Mouse (Mus musculus) left cerebral cortex, adult 9 months (tissue): ENCODE data around the gene Tmem100.

ENCODE experiments used
- DNase-seq, 2 experiments: peaks; one replicate each; pipeline ENCODE4 v3.0.0; 2022; ENCODE audit warnings: low spot score in 2 of 2

Gene Tmem100

DNA sequence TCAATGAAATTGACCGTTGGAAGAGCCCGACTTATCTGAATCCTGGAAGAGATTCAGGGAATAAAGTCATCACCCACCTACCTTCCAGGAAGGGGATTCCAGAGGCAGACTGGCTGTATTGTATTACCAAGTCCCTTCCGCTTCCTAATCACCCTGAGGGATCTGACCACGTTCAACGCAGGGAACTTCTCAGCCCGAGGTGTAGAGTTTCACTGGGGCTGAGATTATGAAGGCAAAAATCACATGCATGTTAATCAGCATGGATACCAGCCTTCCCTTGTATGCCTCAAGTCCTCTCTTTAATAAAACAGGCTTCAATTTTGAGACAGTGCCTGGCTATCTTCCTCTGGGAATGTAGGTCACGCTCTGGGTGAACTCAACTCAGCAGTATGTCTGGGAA, 14.9 kb upstream of the Tmem100 start:
- no peak for DNase-seq

DNA sequence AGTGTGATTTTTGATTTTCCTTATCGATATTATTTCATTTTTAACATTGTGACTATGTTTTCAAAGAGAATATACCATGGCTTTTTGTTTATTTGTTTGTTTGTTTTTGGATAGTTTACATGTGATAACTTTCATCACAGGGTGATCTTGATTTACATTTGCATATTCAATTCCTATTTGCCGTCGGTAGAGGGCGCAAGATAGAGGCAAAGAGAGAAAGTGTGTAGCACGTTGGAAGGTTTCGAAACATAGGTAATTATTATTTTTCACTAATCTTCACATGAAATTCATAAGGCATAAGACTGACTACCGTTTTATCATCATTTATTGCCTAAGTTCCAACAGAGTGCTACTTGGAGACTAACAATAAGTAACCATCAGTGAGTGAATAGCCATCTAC, 11.0 kb upstream of the Tmem100 start:
- peak in 1 of 2 experiments; percentile 37 for DNase-seq

DNA sequence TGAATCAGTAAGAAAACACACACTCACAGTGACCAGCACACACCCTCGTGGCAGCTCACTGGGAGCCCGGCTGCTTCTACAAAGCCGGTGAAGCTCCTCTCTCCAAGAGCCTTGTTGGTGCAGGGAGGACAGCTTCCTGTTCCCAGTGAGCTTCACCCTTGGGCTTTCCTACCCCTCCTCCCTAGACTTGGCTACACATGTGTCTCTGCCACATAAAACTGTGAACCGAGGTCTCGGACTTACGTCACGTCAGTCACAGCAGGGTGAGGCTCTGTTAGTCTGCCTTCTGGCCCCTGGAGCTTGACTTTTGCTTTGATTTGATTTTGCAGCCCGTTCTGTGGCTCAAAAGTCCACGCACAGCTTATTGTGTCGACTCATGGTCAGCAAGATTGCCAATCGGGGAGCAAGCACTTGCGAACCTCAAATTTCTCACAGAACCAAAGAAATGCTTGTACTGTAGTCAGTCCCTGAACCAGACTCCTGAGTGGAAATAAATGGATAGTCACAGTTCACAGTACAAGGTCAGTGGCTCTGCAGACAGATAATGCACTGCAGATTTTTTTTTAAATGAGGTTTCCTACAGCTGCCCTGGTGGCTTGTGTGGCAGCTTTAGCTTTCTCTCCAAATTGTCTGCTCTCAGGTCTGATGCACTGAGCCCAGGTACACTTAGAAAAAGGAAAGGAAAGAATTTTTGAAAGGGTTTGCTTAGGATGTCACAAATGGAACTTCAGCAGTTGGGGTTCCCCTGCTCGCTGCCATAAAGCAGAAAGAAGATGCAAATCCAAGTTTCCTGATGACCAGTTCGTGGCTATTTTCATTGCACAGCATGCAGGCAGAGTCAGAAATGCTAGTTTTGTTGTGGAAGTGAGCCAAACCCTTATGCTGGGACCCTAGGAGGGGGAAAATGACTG, 4.0 kb upstream of the Tmem100 start:
- no peak for DNase-seq

DNA sequence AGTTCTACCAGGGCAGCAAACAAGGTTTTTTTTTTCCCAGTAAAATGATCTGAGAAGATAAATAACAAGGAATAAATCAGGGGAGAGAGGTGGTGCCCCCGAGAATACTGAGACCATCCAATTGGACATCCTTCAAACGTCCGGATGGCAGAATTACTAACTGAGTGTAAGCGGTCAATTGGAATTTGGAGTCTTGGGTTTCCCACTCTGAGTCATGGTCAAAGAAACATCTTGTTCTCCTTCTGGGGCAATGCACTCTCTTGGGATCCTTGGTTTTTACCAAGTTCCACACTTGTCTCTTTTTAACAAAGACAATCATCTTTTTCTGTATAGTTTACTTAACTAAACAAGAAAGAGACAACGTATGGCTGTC, 3.4 kb upstream of the Tmem100 start:
- no peak for DNase-seq

DNA sequence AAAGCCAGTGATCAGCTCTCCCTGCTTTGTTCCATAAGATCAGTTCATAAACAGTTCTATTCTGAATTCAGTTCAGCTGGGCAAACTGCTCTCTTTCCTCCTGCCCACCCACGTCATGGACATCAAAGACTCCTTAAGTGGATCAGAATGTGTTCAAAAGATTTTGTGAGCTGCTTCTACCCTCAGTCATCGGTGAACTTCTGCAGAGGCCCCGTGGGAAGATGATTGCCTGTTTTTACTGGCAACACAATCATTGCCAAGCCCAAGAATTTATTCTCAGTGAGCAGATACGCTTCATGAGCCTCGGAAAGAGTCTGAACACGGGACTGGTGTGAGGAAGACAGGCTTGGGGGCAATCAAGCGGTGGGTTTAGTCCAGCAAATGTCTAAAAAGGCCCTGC, 2.9 kb upstream of the Tmem100 start:
- DNase-seq, result no peak

DNA sequence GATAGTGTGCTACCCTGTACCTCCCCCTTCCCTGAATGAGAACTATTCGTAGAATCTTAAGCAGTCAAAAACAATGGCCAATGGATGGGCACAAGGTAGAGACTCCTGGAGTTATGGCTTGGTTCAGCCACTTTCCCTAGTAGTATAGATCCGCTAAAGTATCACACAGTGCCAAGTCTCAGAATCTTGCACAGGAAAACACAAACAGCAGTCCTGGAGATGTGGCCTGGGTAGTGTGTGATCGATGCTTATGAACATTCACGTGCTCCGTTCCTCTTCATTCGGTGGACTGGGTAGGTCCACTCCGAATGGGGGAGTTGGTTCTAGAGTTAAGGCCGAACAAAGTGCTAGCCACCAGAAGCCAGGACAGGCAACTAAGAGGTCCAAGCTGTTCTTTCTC, 1.4 kb upstream of the Tmem100 start:
- no peak for DNase-seq

DNA sequence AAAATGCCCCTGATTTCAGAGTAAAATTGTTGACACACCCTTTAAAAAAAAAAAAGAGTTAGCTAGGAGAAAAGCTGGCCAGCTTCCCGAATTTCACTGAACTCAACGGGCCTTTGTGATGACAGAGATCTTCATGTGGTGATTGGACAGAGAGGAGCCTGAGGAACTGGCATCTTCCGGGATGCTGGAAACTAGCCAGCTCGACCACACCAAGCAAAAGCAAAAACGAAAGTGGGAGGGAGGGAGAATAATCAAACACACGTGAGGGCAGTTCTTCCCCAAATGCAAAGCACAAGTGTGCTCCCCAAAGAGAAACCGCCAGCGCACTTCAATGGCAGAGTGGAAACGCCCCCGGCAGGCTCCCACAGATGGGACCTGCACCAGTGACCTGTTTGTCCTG, 794 bp upstream of the Tmem100 start:
- DNase-seq, result peak in 1 of 2 experiments; percentile 17

DNA sequence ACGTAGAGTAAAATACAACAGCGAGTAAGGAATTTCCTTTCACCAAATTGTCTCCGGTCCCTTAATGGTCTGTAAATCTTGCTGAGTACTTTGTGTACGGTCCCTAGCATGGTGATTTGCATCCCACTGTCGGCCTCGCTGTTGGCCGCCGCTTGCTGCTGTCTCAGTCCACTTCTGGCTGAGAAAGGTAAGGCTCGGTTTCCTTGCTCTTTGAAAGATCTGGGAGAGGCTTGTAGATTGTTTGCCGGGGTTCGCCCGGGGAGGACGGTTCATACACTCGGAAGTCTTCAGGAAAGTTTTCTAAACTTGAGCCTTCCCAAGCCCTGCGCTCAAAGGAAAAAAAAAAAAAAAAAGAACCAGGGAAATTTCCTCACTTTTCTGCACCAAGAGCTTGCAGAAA, 409 bp downstream of the Tmem100 start:
- DNase-seq, result peak in 1 of 2 experiments; percentile 45

DNA sequence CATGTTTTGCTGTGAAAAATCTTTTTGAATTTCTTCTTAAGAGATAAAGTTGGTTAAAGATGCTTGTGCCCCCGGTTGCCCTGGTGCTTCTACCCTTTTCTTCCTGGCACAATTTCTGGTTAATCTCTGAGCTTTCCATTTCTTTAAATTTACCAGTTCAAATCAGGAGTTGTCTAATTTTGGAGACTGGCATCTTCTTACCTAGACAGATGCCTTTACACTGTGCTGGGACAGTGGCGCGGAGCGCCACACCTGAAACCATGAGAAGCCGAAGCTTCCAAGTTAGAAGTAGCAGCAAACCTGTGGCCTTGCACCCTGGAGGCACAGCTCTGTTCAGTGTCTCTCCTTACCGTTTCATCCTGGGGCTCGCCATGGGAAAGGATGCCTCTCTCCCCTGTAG, 928 bp downstream of the Tmem100 start:
- DNase-seq, result no peak

DNA sequence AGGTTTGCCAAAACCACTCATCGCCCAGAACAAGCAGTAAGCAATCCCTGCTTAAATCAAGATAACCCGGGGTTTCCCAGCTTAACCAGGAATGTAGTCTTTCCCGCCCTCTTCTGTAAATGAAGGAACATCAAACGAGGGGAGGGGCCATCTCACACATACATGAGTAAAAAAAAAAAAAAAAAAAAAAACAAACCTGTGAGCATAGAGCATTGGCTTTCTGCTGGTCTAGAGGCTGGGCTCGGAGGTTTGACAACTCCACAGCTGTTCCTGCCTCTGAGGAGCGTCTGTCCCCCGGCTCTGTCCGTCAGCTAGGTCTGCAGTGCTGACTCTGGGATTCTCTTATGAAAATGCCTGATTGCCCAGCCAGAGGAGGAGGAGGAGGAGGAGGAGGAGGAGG, 2.7 kb downstream of the Tmem100 start:
- no peak for DNase-seq

DNA sequence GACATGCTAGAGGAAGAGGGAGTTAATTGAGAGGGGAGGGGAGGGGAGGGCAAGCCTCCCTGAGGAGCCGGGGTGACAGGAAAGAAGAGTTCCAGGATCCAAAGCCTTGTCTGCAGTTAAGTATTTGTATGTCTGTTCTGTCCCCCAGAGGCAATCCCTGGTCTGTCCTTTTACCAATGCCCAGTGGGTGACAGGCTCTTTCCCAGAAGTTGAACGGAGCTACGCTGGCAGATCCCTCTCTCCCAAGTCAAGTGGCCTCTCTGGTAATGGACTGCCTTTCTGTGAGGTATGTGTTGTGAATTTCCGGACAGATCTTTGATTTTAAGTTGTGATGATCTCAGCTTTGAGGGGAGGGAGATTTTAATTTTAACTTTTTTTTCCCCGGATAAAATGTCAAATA, 3.3 kb downstream of the Tmem100 start:
- no peak for DNase-seq

DNA sequence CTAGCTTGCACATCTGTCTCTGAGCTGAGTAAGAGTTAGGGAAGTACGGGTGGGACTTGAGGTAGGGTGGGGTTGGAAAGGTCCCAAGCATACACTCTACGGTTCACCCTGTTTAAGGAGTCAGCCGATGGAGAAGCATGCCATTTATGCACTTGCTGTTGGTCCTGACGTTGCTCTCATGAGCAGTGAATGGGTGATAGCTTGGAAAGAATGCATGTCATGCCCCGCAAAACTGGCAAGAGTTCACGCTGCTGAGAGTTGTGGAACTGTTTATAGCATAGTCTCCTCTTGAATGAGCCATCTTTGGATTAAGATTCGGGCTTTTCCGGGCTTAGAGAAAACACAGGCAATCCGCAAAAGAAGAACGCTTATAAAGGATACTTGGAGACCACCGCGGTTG, 4.5 kb downstream of the Tmem100 start:
- no peak for DNase-seq

DNA sequence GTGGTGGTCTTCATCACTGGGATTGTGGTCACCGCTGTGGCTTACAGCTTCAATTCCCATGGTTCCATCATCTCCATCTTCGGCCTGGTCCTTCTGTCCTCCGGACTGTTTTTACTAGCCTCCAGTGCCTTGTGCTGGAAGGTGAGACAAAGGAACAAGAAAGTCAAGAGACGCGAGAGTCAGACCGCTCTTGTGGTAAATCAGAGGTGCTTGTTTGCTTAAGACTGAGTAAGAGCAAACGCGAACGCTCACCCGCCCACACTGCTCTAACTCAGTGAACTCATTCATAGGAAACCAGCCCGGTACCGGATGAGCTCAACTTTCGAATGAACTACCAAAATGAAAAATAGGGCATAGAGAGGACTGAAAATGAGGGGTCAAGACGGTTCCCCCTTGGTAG, 5.4 kb downstream of the Tmem100 start:
- DNase-seq, result no peak

DNA sequence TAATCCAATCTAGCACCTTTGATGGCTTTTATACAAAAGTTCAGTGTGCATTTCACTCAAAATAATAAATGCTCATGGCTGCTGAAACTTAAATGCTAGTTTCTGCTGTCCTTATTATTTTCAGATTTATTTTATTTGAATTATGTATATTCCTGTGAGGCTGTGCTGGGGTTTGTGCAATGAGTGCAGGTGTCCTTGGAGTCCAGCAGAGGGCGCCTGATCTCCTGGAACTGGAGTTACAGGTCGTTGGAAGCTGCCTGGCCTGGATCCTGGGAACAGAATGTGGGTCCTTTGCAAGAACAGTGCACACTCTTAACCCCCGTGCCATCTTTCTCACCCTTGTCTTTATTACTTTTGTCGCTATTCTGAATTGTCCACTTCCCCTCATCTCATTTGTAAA, 6.3 kb downstream of the Tmem100 start:
- DNase-seq, result no peak

DNA sequence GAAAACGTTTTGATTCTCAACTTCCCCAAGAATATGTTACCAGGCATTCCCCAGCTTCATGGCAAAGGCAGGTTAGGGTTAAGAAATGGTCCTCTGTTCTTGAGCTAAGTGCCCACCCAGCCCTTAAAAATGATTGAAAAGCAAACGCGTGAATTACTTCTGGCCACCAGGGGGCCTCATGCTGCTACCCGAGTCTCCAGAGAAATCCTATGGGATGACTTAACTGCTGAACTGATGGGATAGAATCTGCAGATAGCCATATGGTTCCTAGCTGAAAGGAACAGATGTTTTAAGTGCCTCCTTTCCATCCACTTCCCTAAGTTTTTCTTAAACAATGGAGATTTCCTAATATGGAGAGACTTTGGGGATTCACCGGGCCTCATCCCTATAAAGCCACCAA, 7.9 kb downstream of the Tmem100 start:
- DNase-seq, result peak in 1 of 2 experiments; percentile 60

DNA sequence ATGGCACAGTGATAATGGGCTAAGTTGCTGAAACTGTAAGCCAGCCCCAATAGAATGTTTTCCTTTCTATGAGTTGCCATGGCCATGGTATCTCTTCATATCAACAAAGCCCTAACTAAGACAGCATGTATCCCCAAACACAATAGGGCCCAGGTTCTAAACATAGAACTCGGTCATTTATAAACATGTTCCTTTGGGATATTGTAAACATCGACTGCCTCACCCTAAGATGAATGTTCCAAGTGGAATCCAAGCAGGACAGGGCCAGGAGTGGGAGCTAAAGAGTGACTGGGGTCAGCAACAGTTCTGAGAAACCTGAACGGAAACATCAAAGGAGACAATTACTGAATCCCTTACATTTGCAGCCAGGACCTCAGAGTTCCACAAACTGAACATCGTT, 14.3 kb downstream of the Tmem100 start:
- no peak for DNase-seq

DNA sequence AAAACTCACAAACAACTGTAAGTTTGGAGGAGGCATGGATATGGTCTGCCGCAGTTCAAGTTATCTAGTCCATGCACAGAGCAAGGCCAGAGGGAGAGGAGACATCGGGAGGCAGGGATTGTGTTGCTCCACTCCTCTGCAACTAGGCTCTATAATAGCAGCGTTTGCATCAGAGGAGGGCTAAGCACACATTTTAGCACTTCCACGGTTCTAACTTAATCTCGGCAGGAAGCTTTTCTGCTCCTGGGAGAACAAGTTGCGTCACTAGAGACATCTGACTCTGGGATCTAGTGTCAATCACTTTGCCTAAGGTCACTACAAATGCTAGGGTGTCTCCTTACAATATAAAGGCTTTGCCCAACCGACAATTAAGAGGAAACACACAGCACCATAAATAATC, 16.1 kb downstream of the Tmem100 start:
- no peak for DNase-seq

DNA sequence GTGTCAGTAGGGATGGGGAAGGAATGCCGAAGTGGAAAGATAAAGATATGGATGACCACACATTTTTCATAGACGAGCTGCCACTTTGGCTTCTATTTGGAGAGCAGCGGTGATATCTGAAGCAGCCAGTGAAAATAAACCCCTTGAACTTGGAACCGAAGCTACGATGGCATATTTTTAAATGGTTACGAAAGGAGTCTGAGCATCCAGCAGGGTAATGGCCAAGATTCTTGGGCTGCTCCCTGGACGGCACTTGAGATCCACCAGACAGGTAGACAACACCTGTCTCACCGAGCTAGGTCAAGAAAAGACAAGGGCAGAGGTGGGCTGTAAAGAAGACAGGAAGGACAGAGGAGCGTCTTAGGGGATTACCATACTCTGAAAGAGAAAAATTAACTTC, 17.1 kb downstream of the Tmem100 start:
- no peak for DNase-seq

DNA sequence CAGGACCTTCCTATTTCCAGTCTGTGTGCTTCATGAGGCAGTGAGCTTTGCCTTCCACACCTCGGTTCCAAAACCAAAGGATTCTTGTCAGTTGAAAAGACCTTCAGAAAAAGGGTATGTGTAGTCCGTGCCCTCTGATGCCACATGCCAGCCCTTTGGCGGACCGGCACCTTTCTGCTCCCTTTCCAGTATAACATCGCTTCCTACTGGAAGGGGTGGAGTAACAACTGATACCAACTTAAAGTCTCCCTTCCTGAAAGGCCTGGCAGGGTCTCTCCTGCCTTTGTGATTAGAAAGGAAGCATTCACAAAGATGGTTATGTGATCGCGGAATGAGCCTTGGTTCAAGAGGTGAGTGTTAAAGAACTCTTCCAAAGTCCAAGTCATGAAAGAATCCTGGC, 19.9 kb downstream of the Tmem100 start:
- DNase-seq, result no peak

DNA sequence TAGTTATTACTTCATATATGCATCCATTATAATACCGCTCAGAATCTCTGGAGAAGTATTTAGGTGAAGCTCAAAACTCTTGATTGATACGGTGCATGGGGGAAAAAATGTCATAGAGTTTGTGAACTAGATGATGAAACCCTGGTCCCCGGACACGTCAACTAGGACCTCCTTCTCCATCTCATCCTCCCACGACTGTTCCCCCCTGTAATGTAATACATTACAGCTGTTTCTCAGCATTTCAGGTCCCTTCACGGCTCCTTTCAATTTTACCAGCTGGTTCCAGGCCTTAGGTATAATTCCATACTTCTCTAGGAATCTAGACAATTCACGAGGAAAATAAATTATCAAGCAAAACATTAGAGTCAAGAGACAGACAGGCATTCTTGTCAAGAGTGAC, 22.6 kb downstream of the Tmem100 start:
- no peak for DNase-seq

DNA sequence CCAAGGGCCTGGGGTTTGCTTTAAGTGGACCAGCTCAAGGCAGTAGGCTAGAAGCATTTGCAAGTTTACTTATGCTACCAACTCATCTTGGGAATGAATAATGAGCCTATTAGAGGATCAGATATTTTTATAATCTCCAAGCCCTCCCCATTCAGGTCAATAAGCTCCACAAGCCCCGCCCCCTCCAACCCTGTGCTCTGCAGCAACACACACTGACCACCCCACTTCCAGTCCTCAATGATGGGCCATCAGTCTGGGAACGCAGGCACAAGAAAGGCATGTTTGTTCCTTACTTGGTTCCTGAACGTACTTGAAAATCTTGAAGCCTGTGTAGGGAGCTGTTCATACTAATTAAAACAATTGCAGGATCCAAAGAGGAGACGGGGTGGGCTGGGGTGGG, 23.7 kb downstream of the Tmem100 start:
- no peak for DNase-seq

DNA sequence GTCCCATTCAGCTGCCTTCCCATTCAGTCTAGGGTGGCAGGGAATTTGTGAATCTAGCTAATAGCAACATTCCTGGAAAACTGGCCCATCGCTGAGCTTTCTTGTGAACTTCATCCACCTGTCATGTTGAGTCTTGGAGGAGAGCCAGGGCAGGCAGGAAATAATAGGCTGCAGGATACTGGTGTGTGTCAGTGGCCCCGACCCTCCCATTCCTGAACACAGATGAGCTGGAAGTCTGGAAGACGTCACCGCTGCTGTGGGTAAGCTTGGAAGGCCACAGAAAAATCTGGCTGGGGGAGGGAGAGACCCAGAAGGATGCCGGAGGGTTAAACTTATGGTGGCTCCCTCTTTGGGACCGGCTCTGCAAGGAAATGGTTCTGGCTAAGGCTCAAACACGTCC, 24.3 kb downstream of the Tmem100 start:
- no peak for DNase-seq

DNA sequence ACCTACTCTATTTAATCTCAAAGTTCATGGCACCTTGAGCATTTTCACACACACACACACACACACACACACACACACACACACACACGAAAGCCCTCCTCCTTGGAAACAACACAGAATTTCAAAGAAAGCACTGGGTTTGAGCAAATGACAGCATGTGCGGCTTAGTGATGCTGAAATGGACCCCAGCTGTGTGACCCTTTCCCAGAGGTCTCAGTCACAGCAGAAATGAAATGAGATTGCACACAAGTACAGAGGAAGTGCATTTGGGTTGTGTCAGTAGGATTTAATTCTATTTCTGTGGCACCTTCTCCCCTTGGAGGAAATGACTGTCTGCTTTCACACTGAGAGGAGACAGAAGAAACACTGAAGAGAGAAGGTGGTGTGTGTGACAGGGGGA, 26.9 kb downstream of the Tmem100 start:
- peak in 1 of 2 experiments; percentile 11 for DNase-seq

DNA sequence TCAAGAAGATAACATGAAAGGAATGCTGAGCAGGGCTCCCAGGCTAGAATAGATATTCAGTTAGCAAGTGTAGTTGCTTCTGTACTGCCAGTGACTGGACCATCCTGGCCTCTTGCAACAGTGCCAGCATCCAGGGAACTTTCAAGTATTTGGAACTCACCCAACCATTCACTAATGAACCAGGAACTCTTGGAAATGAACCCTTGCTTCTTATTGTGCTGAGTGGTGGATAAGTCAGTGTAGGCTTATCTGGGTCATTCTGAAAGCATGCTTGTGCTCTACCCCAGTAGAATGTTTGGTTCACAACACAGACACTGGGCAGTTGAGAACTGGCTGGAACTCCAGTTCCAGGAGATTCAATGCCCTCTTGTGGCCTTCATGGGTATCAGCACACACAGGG, 29.1 kb downstream of the Tmem100 start:
- DNase-seq, result no peak
